Mouse (Mus musculus): ENCODE data around the gene Slc7a5. TPM values are rescaled to one million over a fixed set of nuclear protein-coding genes. Genes with fewer than 3 reads are reported as not detected.
A peak's percentile ranks its signal among the peaks of the same experiment; 100 is the strongest.

The Slc7a5 gene
- 32.2 and 37.5 TPM in 2 replicates for polyA plus RNA-seq (2015; fragmentation: Nextera tagmentation; extraction: Ambion mirVana)

- peak within 1 kb of the TSS; percentile 82 for H3K27ac ChIP-seq
- no peaks in the 10 kb centered on the region for H3K27me3 ChIP-seq
- ATAC-seq (ENCODE audit: low read depth), result peak; percentile 87
- peak within 1 kb of the TSS; percentile 96 for H3K4me3 ChIP-seq (replicated peaks)
- no peaks in the 10 kb centered on the region for H3K9me3 ChIP-seq (replicated peaks)
- peaks cover 84% of the 10 kb centered on the region for H3K4me1 ChIP-seq (replicated peaks)
- DNase-seq, result peak; percentile 93
- H3K36me3 ChIP-seq, result peaks cover 25% of the 10 kb centered on the region
- H3K9ac ChIP-seq, result peak within 1 kb of the TSS; percentile 94
- H3K4me2 ChIP-seq, result peak within 1 kb of the TSS; percentile 79
- under 1% methylated on average over 60 of the region's 61 CpGs for WGBS (ENCODE audit: insufficient replicate concordance)
Observed at GRCm38 (mm10) chr8:121907587-121908248, at the start of gene Slc7a5. TSS of gene Slc7a5 (minus strand) at chr8:121907694.

GRCm38 (mm10) chr8:121955825-121956500 is 48.5 kb upstream of the Slc7a5 start:
- Histone ChIP-seq H3K27ac (peak overlapping the region; percentile 71), H3K4me3 (replicated peaks) (no peak overlapping the region), H3K9ac (peak overlapping the region; percentile 40), H3K4me2 (peak overlapping the region; percentile 25), H3K9me3 (replicated peaks) (no peaks in the 10 kb centered on the region), H3K4me1 (replicated peaks) (peaks cover 81% of the 10 kb centered on the region), H3K36me3 (peaks cover 56% of the 10 kb centered on the region), H3K27me3 (no peaks in the 10 kb centered on the region)
- DNase-seq (peak; percentile 23), ATAC-seq (ENCODE audit: low read depth) (peak; percentile 70)
- WGBS (ENCODE audit: insufficient replicate concordance), result 18% methylated on average over 1 of the region's 1 CpGs

- Histone ChIP-seq H3K9me3 (replicated peaks) (no peaks in the 10 kb centered on the region), H3K27ac (peak overlapping the region; percentile 31), H3K9ac (no peak overlapping the region), H3K4me3 (replicated peaks) (no peak overlapping the region), H3K36me3 (peaks cover 51% of the 10 kb centered on the region), H3K4me2 (peak overlapping the region; percentile 23; the same call in 1 of the 2 replicates), H3K27me3 (no peaks in the 10 kb centered on the region), H3K4me1 (replicated peaks) (peaks cover 77% of the 10 kb centered on the region)
- no peak for ATAC-seq (ENCODE audit: low read depth)
- WGBS (ENCODE audit: insufficient replicate concordance), result 54% methylated on average over 10 of the region's 10 CpGs
- DNase-seq, result no peak
Observed at GRCm38 (mm10) chr8:121954981-121955555, 47.6 kb upstream of the Slc7a5 start.

GRCm38 (mm10) chr8:121953821-121954545 is 46.5 kb upstream of the Slc7a5 start:
- no peak for DNase-seq
- Histone ChIP-seq H3K9me3 (replicated peaks) (no peaks in the 10 kb centered on the region), H3K9ac (0 out of 2 replicates have a peak overlapping the region, but pooled peaks have one; percentile 99), H3K27ac (peak overlapping the region; percentile 15; the same call in 1 of the 2 replicates), H3K4me3 (replicated peaks) (no peak overlapping the region), H3K4me2 (no peak overlapping the region), H3K4me1 (replicated peaks) (peaks cover 83% of the 10 kb centered on the region), H3K27me3 (no peaks in the 10 kb centered on the region), H3K36me3 (peaks cover 48% of the 10 kb centered on the region)
- WGBS (ENCODE audit: insufficient replicate concordance), result 37% methylated on average over 3 of the region's 3 CpGs
- ATAC-seq (ENCODE audit: low read depth), result no peak

- peak overlapping the region; percentile 99; the same call in 1 of the 2 replicates for H3K9ac ChIP-seq
- H3K27ac ChIP-seq, result peak overlapping the region; percentile 97; the same call in 1 of the 2 replicates
- peaks cover 84% of the 10 kb centered on the region for H3K4me1 ChIP-seq (replicated peaks)
- H3K9me3 ChIP-seq (replicated peaks), result no peaks in the 10 kb centered on the region
- 66% methylated on average over 7 of the region's 7 CpGs for WGBS (ENCODE audit: insufficient replicate concordance)
- H3K4me3 ChIP-seq (replicated peaks), result peak overlapping the region; percentile 91
- no peaks in the 10 kb centered on the region for H3K27me3 ChIP-seq
- H3K4me2 ChIP-seq, result peak overlapping the region; percentile 93
- ATAC-seq (ENCODE audit: low read depth) (no peak), DNase-seq (no peak)
- peaks cover 48% of the 10 kb centered on the region for H3K36me3 ChIP-seq
Observed at GRCm38 (mm10) chr8:121952800-121953199, 45.3 kb upstream of the Slc7a5 start.

- Histone ChIP-seq H3K9me3 (replicated peaks) (no peaks in the 10 kb centered on the region), H3K27me3 (no peaks in the 10 kb centered on the region), H3K27ac (peak overlapping the region; percentile 97), H3K4me2 (peak overlapping the region; percentile 93), H3K4me3 (replicated peaks) (peak overlapping the region; percentile 91), H3K9ac (peak overlapping the region; percentile 99), H3K4me1 (replicated peaks) (peaks cover 85% of the 10 kb centered on the region), H3K36me3 (peaks cover 46% of the 10 kb centered on the region)
- DNase-seq, result no peak
- ATAC-seq (ENCODE audit: low read depth), result no peak
Observed at GRCm38 (mm10) chr8:121952122-121952521, 44.6 kb upstream of the Slc7a5 start.

GRCm38 (mm10) chr8:121951656-121952009 is 44.1 kb upstream of the Slc7a5 start:
- ATAC-seq (ENCODE audit: low read depth) (no peak), DNase-seq (no peak)
- Histone ChIP-seq H3K4me2 (peak overlapping the region; percentile 93), H3K4me3 (replicated peaks) (peak overlapping the region; percentile 91), H3K36me3 (peaks cover 42% of the 10 kb centered on the region), H3K9ac (peak overlapping the region; percentile 99), H3K27ac (peak overlapping the region; percentile 97), H3K27me3 (no peaks in the 10 kb centered on the region), H3K9me3 (replicated peaks) (no peaks in the 10 kb centered on the region), H3K4me1 (replicated peaks) (peaks cover 85% of the 10 kb centered on the region)
- 10% methylated on average over 7 of the region's 7 CpGs for WGBS (ENCODE audit: insufficient replicate concordance)

- Histone ChIP-seq H3K4me1 (replicated peaks) (peaks cover 85% of the 10 kb centered on the region), H3K27ac (peak overlapping the region; percentile 97), H3K4me2 (peak overlapping the region; percentile 93), H3K36me3 (peaks cover 37% of the 10 kb centered on the region), H3K9me3 (replicated peaks) (no peaks in the 10 kb centered on the region), H3K9ac (peak overlapping the region; percentile 99), H3K27me3 (no peaks in the 10 kb centered on the region), H3K4me3 (replicated peaks) (peak overlapping the region; percentile 91)
- DNase-seq (peak; percentile 36), ATAC-seq (ENCODE audit: low read depth) (no peak)
- under 1% methylated on average over 85 of the region's 97 CpGs for whole genome bisulfite sequencing (ENCODE audit: insufficient replicate concordance)
Observed at GRCm38 (mm10) chr8:121950749-121951655, 43.5 kb upstream of the Slc7a5 start.

GRCm38 (mm10) chr8:121949941-121950748 is 42.7 kb upstream of the Slc7a5 start:
- Histone ChIP-seq H3K27me3 (no peaks in the 10 kb centered on the region), H3K27ac (peak overlapping the region; percentile 97), H3K9ac (peak overlapping the region; percentile 99), H3K4me2 (peak overlapping the region; percentile 93), H3K4me3 (replicated peaks) (peak overlapping the region; percentile 91), H3K36me3 (peaks cover 30% of the 10 kb centered on the region), H3K9me3 (replicated peaks) (no peaks in the 10 kb centered on the region), H3K4me1 (replicated peaks) (peaks cover 79% of the 10 kb centered on the region)
- under 1% methylated on average over 66 of the region's 66 CpGs for WGBS (ENCODE audit: insufficient replicate concordance)
- DNase-seq (peak; percentile 97), ATAC-seq (ENCODE audit: low read depth) (peak; percentile 92)

Data from liver, embryonic 13.5 days (tissue).